Mouse (Mus musculus) cerebellum, postnatal 25 days (tissue): ENCODE measurements at regions not wholly inside any gene's neighbourhood (a gene's known extent, or its start where the extent isn't known, plus 50 kb on each side); places are given as distances from the start of the nearest gene placed in this dataset.
A peak's percentile ranks its signal among the peaks of the same experiment; 100 is the strongest.
"Not testable (repeated sequence)": the region's sequence is repeated elsewhere in the genome, so short reads cannot be mapped to it uniquely, and the experiment has no call there.

Experiments
- DNase-seq, 2 experiments: peaks; one replicate each; pipeline ENCODE4 v3.0.0; 2021; ENCODE audit warnings: mixed read lengths in 2 of 2

GRCm38 (mm10) chr10:56788081-56788480 lies 411.0 kb downstream of the Gja1 start:
- no peak for DNase-seq

- no peak for DNase-seq
Measured at GRCm38 (mm10) chr10:56793074-56793473, 415.9 kb downstream of the Gja1 start.

GRCm38 (mm10) chr10:56795396-56795795 lies 418.3 kb downstream of the Gja1 start:
- DNase-seq = no peak

- no peak for DNase-seq
Measured at GRCm38 (mm10) chr10:56799307-56799706, 422.2 kb downstream of the Gja1 start.

- no peak for DNase-seq
Measured at GRCm38 (mm10) chr10:56799745-56800144, 422.6 kb downstream of the Gja1 start.

GRCm38 (mm10) chr10:56809006-56809405 lies 431.9 kb downstream of the Gja1 start:
- DNase-seq = no peak

- no peak for DNase-seq
Measured at GRCm38 (mm10) chr10:56822158-56822557, 445.0 kb downstream of the Gja1 start.

- no peak for DNase-seq
Measured at GRCm38 (mm10) chr10:56831331-56831730, 454.2 kb downstream of the Gja1 start.

GRCm38 (mm10) chr10:56831966-56832365 lies 454.8 kb downstream of the Gja1 start:
- no peak for DNase-seq

GRCm38 (mm10) chr10:56836130-56836529 lies 459.0 kb downstream of the Gja1 start:
- no peak for DNase-seq

GRCm38 (mm10) chr10:56839006-56839495 lies 461.9 kb downstream of the Gja1 start:
- DNase-seq = peak; percentile 10 to 20

- DNase-seq = peak; percentile 65 to 74
Measured at GRCm38 (mm10) chr10:56839545-56839944, 462.4 kb downstream of the Gja1 start.

- peak; percentile 13 to 45 for DNase-seq
Measured at GRCm38 (mm10) chr10:56840732-56841131, 463.6 kb downstream of the Gja1 start.

GRCm38 (mm10) chr10:56841486-56841885 lies 464.4 kb downstream of the Gja1 start:
- DNase-seq = no peak

GRCm38 (mm10) chr10:56841973-56842372 lies 464.8 kb downstream of the Gja1 start:
- no peak for DNase-seq

GRCm38 (mm10) chr10:56852484-56852883 lies 475.4 kb downstream of the Gja1 start:
- DNase-seq = no peak

GRCm38 (mm10) chr10:56856186-56856585 lies 479.1 kb downstream of the Gja1 start:
- DNase-seq = no peak

- no peak for DNase-seq
Measured at GRCm38 (mm10) chr10:56879744-56880143, 502.6 kb downstream of the Gja1 start.

- DNase-seq = peak; percentile 65 to 71
Measured at GRCm38 (mm10) chr10:56880154-56880591, 503.0 kb downstream of the Gja1 start.

- peak in 1 of 2 experiments; percentile 19 for DNase-seq
Measured at GRCm38 (mm10) chr10:56884456-56885410, 507.6 kb downstream of the Gja1 start.

GRCm38 (mm10) chr10:56891530-56891929 lies 514.4 kb downstream of the Gja1 start:
- not testable (repeated sequence) for DNase-seq

GRCm38 (mm10) chr10:56892666-56893209 lies 515.6 kb downstream of the Gja1 start:
- DNase-seq = no peak

GRCm38 (mm10) chr10:56893210-56893705 lies 516.1 kb downstream of the Gja1 start:
- peak in 1 of 2 experiments; percentile 24 for DNase-seq
